Mouse (Mus musculus) lung, postnatal 0 days (tissue): ENCODE results near the gene Tesc.

ENCODE experiments used
- CTCF ChIP-seq: IDR thresholded peaks from 2 replicates; pipeline ENCODE4 v1.5.1; 2016; ENCODE audit warnings: antibody characterized with exemption, mild to moderate bottlenecking
- EP300 ChIP-seq: IDR thresholded peaks from 2 replicates; pipeline ENCODE4 v1.6.1; 2016; ENCODE audit warnings: antibody characterized with exemption, mild to moderate bottlenecking, control low read depth

- TF ChIP-seq EP300 (no peak), CTCF (no peak)
These were observed 55.6 kb downstream of the Tesc start for GRCm38 (mm10) chr5:118083060-118083638.
